In genomic region chr8:125527941-125528340, GRCm38 (mm10) we compare ENCODE assay signal across 11 mouse cellular contexts. TPM values are rescaled to one million over a fixed set of nuclear protein-coding genes. Genes with fewer than 3 reads are reported as not detected.
DNase-seq lines count a peak whose midpoint lies in the region; ATAC-seq and TF ChIP-seq lines count a peak whose summit lies in the region.
"Had no signal": no experiment of that assay in that cellular context is flagged by ENCODE, and none has a peak within 500 bp of the region (broad histone marks: within the 10 kb centered on the region; RNA-seq: fewer than 3 reads in every experiment).

No protein-coding gene starts in this region.

- H3K27ac ChIP-seq in heart, embryonic 12.5 days (ENCODE audit: poor library complexity, severe bottlenecking), result peak overlapping the region; percentile 22; the same call in 1 of the 2 replicates
- H3K27ac ChIP-seq in cortical plate, adult 2 months (ENCODE audit: insufficient read depth, low read length), result peak overlapping the region; percentile 11; the same call in 1 of the 2 replicates

- no peak for ATAC-seq in heart, embryonic 12.5 days (ENCODE audit: insufficient number of reproducible peaks, low FRiP score)
- ATAC-seq in monocyte, adult 5-6 weeks (replicated peaks; ENCODE audit: insufficient number of reproducible peaks, low FRiP score, low TSS enrichment, poor library complexity, severe bottlenecking), result peak; percentile 40; the same call in 1 of the 2 replicates

- TF ChIP-seq POLR2A in lung, adult 2 months (IDR thresholded peaks at IDR 0.05; ENCODE audit: borderline replicate concordance, extremely low read depth, low read depth, low read length), result no peak
- TF ChIP-seq POLR2A in cortical plate, adult 2 months (IDR thresholded peaks at IDR 0.05; ENCODE audit: extremely low read depth, insufficient read depth, low read length), result no peak

- no peak for DNase-seq in heart, adult 9 months (ENCODE audit: low spot score in 2 of 2)
- DNase-seq in lung, postnatal 10 days, result peak; percentile 45
- no peak for DNase-seq in lung, adult 2 months
- no peak for DNase-seq in ovary, postnatal 14 days (ENCODE audit: low spot score)
- no peak for DNase-seq in c-Kit-positive CD71-positive TER-119-positive erythroid progenitor cells, embryonic 14.5 days (ENCODE audit: low spot score)
- DNase-seq: gastrocnemius, postnatal 25 days; kidney, adult 8-10 months had no signal

- TF ChIP-seq CTCF in lung, adult 2 months (IDR thresholded peaks at IDR 0.05; ENCODE audit: insufficient read depth, low read length), result no peak
- no peak for TF ChIP-seq CTCF in cortical plate, adult 2 months (IDR thresholded peaks at IDR 0.05; ENCODE audit: extremely low read depth, insufficient read depth, low read length)

- H3K4me3 ChIP-seq in heart, embryonic 12.5 days, result no peak overlapping the region
- H3K4me3 ChIP-seq in lung, adult 2 months (replicated peaks; ENCODE audit: extremely low read depth, low read depth, low read length), result no peak overlapping the region
- no peak overlapping the region for H3K4me3 ChIP-seq in cortical plate, adult 2 months (ENCODE audit: insufficient read depth, low read length)

- H3K9me3 ChIP-seq in heart, embryonic 12.5 days (replicated peaks), result no peaks in the 10 kb centered on the region

- 58% methylated on average over 3 of the region's 3 CpGs for WGBS in heart, embryonic 12.5 days
- WGBS in lung, adult 2 months, result 45% methylated on average over 3 of the region's 3 CpGs

- H3K4me2 ChIP-seq in heart, embryonic 12.5 days, result no peak overlapping the region

- no peak overlapping the region; the same call in 1 of the 2 replicates for H3K9ac ChIP-seq in heart, embryonic 12.5 days

- H3K4me1 ChIP-seq in heart, embryonic 12.5 days (replicated peaks), result peaks cover 94% of the 10 kb centered on the region
- H3K4me1 ChIP-seq in lung, adult 2 months (ENCODE audit: control insufficient read depth, insufficient read depth, low read length), result peaks cover 50% of the 10 kb centered on the region
- H3K4me1 ChIP-seq in cortical plate, adult 2 months (ENCODE audit: control insufficient read depth, insufficient read depth, low read length), result peaks cover 10% of the 10 kb centered on the region

- no peaks in the 10 kb centered on the region for H3K36me3 ChIP-seq in heart, embryonic 12.5 days

- no peaks in the 10 kb centered on the region for H3K27me3 ChIP-seq in heart, embryonic 12.5 days (replicated peaks)
- H3K27me3 ChIP-seq: CH12.LX had no signal

RNA-seq across cellular contexts. Expression of gene Sipa1l2, which starts 41.7 kb away (rescaled TPM):
- polyA plus RNA-seq in heart, embryonic 12.5 days (2016; fragmentation: Nextera tagmentation; extraction: Ambion mirVana), result 32.8 and 36.0 TPM in 2 replicates
- polyA plus RNA-seq in lung, adult 2 months (2012; rRNA removed), result 36.3 and 38.6 TPM in 2 replicates
- polyA plus RNA-seq in cortical plate, adult 2 months (2012; rRNA removed), result 22.7 and 26.5 TPM in 2 replicates
- total RNA-seq in monocyte, adult 5-6 weeks (2017), result 14.4 to 15.8 TPM (median 15.8 TPM) in 3 replicates
